ENCODE assay signal across 8 mouse cellular contexts in the genomic region with DNA sequence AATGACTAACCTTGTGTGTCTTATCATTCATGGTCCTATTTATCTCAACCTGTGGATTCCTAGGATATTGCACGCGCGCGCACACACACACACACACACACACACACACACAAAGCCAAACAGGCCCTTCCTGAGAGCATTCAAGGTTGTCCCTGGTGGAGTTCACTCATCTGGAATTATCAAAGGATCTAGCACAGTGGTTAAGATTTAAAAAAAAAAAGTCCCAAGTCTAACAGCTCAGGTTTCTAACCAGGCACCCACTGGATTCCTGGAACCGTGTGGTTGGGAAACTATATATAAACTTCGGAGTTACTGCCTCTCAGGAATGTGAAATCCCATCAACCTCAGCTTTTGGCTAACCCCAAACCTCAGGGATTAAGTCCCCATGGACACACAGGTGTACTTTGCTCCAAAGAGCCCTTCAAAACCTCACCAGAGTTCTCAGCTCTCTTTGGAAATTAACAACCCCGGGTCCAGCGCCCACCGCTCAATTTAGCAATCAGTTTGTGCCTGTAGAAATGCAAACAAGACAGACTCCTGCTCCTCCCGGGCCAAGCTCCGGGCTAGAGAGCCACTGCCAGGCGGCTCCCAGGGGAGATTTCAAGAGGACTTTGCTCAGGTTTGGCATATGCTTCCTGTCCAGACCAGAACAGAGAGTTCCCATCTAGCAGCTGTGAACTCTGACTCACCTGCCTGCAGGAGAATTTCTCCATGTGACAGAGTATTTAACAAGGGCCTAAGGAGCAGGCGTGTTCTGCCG.
DNase-seq lines count a peak whose midpoint lies in the region; ATAC-seq and TF ChIP-seq lines count a peak whose summit lies in the region.

No protein-coding gene starts in this region.

- H3K27me3 ChIP-seq in liver, adult 2 months (ENCODE audit: control insufficient read depth, insufficient read depth, low read length) = no peaks in the 10 kb centered on the region

- intact Hi-C loops in heart, postnatal 25 days (cut with DNase I) = loop anchor here (5.0 kb wide), 1 partner anchor 177 kb away; no protein-coding TSS in a partner anchor
- intact Hi-C loops in left cerebral cortex, adult 2 months (cut with DNase I) = no loop called here

- no peak overlapping the region for H3K9ac ChIP-seq in liver, adult 2 months (ENCODE audit: low read depth, low read length)

- H3K27ac ChIP-seq in liver, adult 2 months (replicated peaks; ENCODE audit: insufficient read depth, low read depth, low read length) = peak overlapping the region; percentile 90
- H3K27ac ChIP-seq in left cerebral cortex, adult 2 months = no peak overlapping the region

- TF ChIP-seq POLR2A in liver, adult 2 months (IDR thresholded peaks at IDR 0.05; ENCODE audit: extremely low read depth, insufficient read depth, low read length) = no peak

- no peak overlapping the region for H3K4me3 ChIP-seq in liver, adult 2 months (ENCODE audit: insufficient read depth, low read depth, low read length)
- no peak overlapping the region for H3K4me3 ChIP-seq in left cerebral cortex, adult 2 months

- TF ChIP-seq CTCF in liver, adult 2 months (IDR thresholded peaks at IDR 0.05; ENCODE audit: low read depth, low read length) = no peak
- no peak for TF ChIP-seq CTCF in left cerebral cortex, adult 2 months (IDR thresholded peaks at IDR 0.05)

- 26% methylated on average over 14 of the region's 14 CpGs for whole genome bisulfite sequencing in liver, adult 2 months

- no peaks in the 10 kb centered on the region for H3K36me3 ChIP-seq in liver, adult 2 months (ENCODE audit: control insufficient read depth, insufficient read depth, low read length)

- ATAC-seq in activated CD4-positive, CD25-positive, alpha-beta regulatory T cell, adult 4 months = no peak

- no peaks in the 10 kb centered on the region for H3K79me2 ChIP-seq in liver, adult 2 months (ENCODE audit: control insufficient read depth, insufficient read depth, low read length)

- DNase-seq in adipocyte (ENCODE audit: low spot score) = peak; percentile 61
- peak; percentile 40 to 57 for DNase-seq in cerebellum, postnatal 10 days
- peak; percentile 44 for DNase-seq in heart, postnatal 25 days (ENCODE audit: low spot score)
- DNase-seq in liver, adult 2 months (ENCODE audit: extremely low read depth, low read depth, low spot score) = peak; percentile 97
- peak; percentile 93 for DNase-seq in yolk sac, embryonic 10.5 days (ENCODE audit: low spot score)
- no peak for DNase-seq in spleen, postnatal 14 days (ENCODE audit: low spot score in 2 of 2)
- no peak for DNase-seq in left cerebral cortex, adult 2 months (ENCODE audit: extremely low spot score in 1 of 2, low spot score in 2 of 2)

- peaks cover 11% of the 10 kb centered on the region; the same call in 1 of the 2 replicates for H3K4me1 ChIP-seq in liver, adult 2 months (ENCODE audit: control insufficient read depth, insufficient read depth, low read length)

Comparison
In these comparisons a context has a peak if more than half of its experiments do, and no peak if none do; other contexts are left out.
1. DNase-seq: peak in adipocyte (single experiment), cerebellum, postnatal 10 days (2 of 2), heart, postnatal 25 days (single experiment), liver, adult 2 months (single experiment) and yolk sac, embryonic 10.5 days (single experiment); none in spleen, postnatal 14 days (0 of 2) and left cerebral cortex, adult 2 months (0 of 2).